Mouse (Mus musculus): Measurements from ENCODE around the gene Dolpp1. TPM values are rescaled to one million over a fixed set of nuclear protein-coding genes. Genes with fewer than 3 reads are reported as not detected.

Dolpp1 gene
- polyA plus RNA-seq, 1 experiment from 2014 or later = 52.0 TPM

GRCm38 (mm10) chr2:30360626-30361025 is 31.4 kb upstream of the Dolpp1 start:
- ATAC-seq (ENCODE audit: low read depth) = no peak
- Histone ChIP-seq H3K4me3 (no peak overlapping the region), H3K9ac (no peak overlapping the region), H3K36me3 (no peaks in the 10 kb centered on the region), H3K27ac (replicated peaks) (no peak overlapping the region), H3K9me3 (no peaks in the 10 kb centered on the region), H3K4me1 (replicated peaks) (peaks cover 53% of the 10 kb centered on the region), H3K27me3 (no peaks in the 10 kb centered on the region), H3K4me2 (no peak overlapping the region)
- 62% methylated on average over 10 of the region's 10 CpGs for WGBS

- Histone ChIP-seq H3K9ac (no peak overlapping the region), H3K4me3 (no peak overlapping the region), H3K27ac (replicated peaks) (no peak overlapping the region), H3K27me3 (no peaks in the 10 kb centered on the region), H3K9me3 (no peaks in the 10 kb centered on the region), H3K36me3 (peaks cover 10% of the 10 kb centered on the region), H3K4me1 (replicated peaks) (peaks cover 41% of the 10 kb centered on the region), H3K4me2 (peak overlapping the region; percentile 60; the same call in 1 of the 2 replicates)
- 74% methylated on average over 5 of the region's 5 CpGs for WGBS
- no peak for ATAC-seq (ENCODE audit: low read depth)
Observed at GRCm38 (mm10) chr2:30362865-30363264, 29.2 kb upstream of the Dolpp1 start.

GRCm38 (mm10) chr2:30363773-30364650 is 28.0 kb upstream of the Dolpp1 start, which contains the start of gene Miga2:
Gene Miga2, plus strand, starts transcription at chr2:30364233.
- Histone ChIP-seq H3K4me2 (peak within 1 kb of the TSS; percentile 98), H3K9ac (peak within 1 kb of the TSS; percentile 89), H3K36me3 (peaks cover 21% of the 10 kb centered on the region), H3K4me1 (replicated peaks) (peaks cover 32% of the 10 kb centered on the region), H3K27ac (replicated peaks) (peak within 1 kb of the TSS; percentile 84), H3K9me3 (no peaks in the 10 kb centered on the region), H3K27me3 (no peaks in the 10 kb centered on the region), H3K4me3 (peak within 1 kb of the TSS; percentile 69)
- ATAC-seq (ENCODE audit: low read depth) = peak; percentile 98
- under 1% methylated on average over 54 of the region's 54 CpGs for WGBS

- no peak overlapping the region for H3K27ac ChIP-seq (replicated peaks)
- no peak for ATAC-seq (ENCODE audit: low read depth)
- H3K4me1 ChIP-seq (replicated peaks) = peaks cover 26% of the 10 kb centered on the region
- H3K4me2 ChIP-seq = peak overlapping the region; percentile 98
- H3K36me3 ChIP-seq = peaks cover 36% of the 10 kb centered on the region
- H3K9ac ChIP-seq = peak overlapping the region; percentile 89
- peak overlapping the region; percentile 69 for H3K4me3 ChIP-seq
- H3K9me3 ChIP-seq = no peaks in the 10 kb centered on the region
- H3K27me3 ChIP-seq = no peaks in the 10 kb centered on the region
- 89% methylated on average over 2 of the region's 2 CpGs for WGBS
Observed at GRCm38 (mm10) chr2:30365281-30366069, 26.6 kb upstream of the Dolpp1 start.

- no peaks in the 10 kb centered on the region for H3K27me3 ChIP-seq
- no peak overlapping the region for H3K9ac ChIP-seq
- H3K27ac ChIP-seq (replicated peaks) = no peak overlapping the region
- no peak overlapping the region for H3K4me2 ChIP-seq
- peaks cover 43% of the 10 kb centered on the region for H3K36me3 ChIP-seq
- peaks cover 26% of the 10 kb centered on the region for H3K4me1 ChIP-seq (replicated peaks)
- 75% methylated on average over 5 of the region's 5 CpGs for WGBS
- no peak overlapping the region for H3K4me3 ChIP-seq
- no peak for ATAC-seq (ENCODE audit: low read depth)
- H3K9me3 ChIP-seq = no peaks in the 10 kb centered on the region
Observed at GRCm38 (mm10) chr2:30366203-30366602, 25.9 kb upstream of the Dolpp1 start.

GRCm38 (mm10) chr2:30371544-30371943 is 20.5 kb upstream of the Dolpp1 start:
- H3K9ac ChIP-seq = no peak overlapping the region
- no peaks in the 10 kb centered on the region for H3K27me3 ChIP-seq
- no peaks in the 10 kb centered on the region for H3K9me3 ChIP-seq
- 97% methylated on average over 8 of the region's 8 CpGs for WGBS
- peaks cover 93% of the 10 kb centered on the region for H3K36me3 ChIP-seq
- H3K4me2 ChIP-seq = no peak overlapping the region
- H3K4me3 ChIP-seq = no peak overlapping the region
- H3K27ac ChIP-seq (replicated peaks) = no peak overlapping the region
- ATAC-seq (ENCODE audit: low read depth) = no peak
- H3K4me1 ChIP-seq (replicated peaks) = peaks cover under 1% of the 10 kb centered on the region; the same call in 1 of the 2 replicates

- Histone ChIP-seq H3K9me3 (no peaks in the 10 kb centered on the region), H3K4me1 (replicated peaks) (no peaks in the 10 kb centered on the region), H3K4me2 (no peak overlapping the region), H3K27me3 (no peaks in the 10 kb centered on the region), H3K36me3 (peaks cover 97% of the 10 kb centered on the region), H3K4me3 (no peak overlapping the region), H3K9ac (no peak overlapping the region), H3K27ac (replicated peaks) (no peak overlapping the region)
- 98% methylated on average over 5 of the region's 5 CpGs for WGBS
- ATAC-seq (ENCODE audit: low read depth) = no peak
Observed at GRCm38 (mm10) chr2:30372726-30373125, 19.3 kb upstream of the Dolpp1 start.

GRCm38 (mm10) chr2:30375893-30376292 is 16.2 kb upstream of the Dolpp1 start:
- Histone ChIP-seq H3K27ac (replicated peaks) (no peak overlapping the region), H3K9me3 (no peaks in the 10 kb centered on the region), H3K4me2 (no peak overlapping the region), H3K9ac (no peak overlapping the region), H3K4me3 (no peak overlapping the region), H3K36me3 (peaks cover 93% of the 10 kb centered on the region), H3K27me3 (no peaks in the 10 kb centered on the region), H3K4me1 (replicated peaks) (no peaks in the 10 kb centered on the region)
- no peak for ATAC-seq (ENCODE audit: low read depth)
- 97% methylated on average over 10 of the region's 10 CpGs for WGBS

- Histone ChIP-seq H3K9me3 (no peaks in the 10 kb centered on the region), H3K27ac (replicated peaks) (no peak overlapping the region), H3K27me3 (no peaks in the 10 kb centered on the region), H3K4me1 (replicated peaks) (no peaks in the 10 kb centered on the region), H3K9ac (no peak overlapping the region), H3K4me2 (no peak overlapping the region), H3K36me3 (peaks cover 93% of the 10 kb centered on the region), H3K4me3 (no peak overlapping the region)
- ATAC-seq (ENCODE audit: low read depth) = no peak
- WGBS = 83% methylated on average over 5 of the region's 5 CpGs
Observed at GRCm38 (mm10) chr2:30377721-30378120, 14.3 kb upstream of the Dolpp1 start.

GRCm38 (mm10) chr2:30379307-30379706 is 12.7 kb upstream of the Dolpp1 start:
- Histone ChIP-seq H3K4me1 (replicated peaks) (no peaks in the 10 kb centered on the region), H3K27ac (replicated peaks) (no peak overlapping the region), H3K4me3 (no peak overlapping the region), H3K9me3 (no peaks in the 10 kb centered on the region), H3K4me2 (no peak overlapping the region), H3K36me3 (peaks cover 93% of the 10 kb centered on the region), H3K27me3 (no peaks in the 10 kb centered on the region), H3K9ac (no peak overlapping the region)
- ATAC-seq (ENCODE audit: low read depth) = no peak
- 89% methylated on average over 7 of the region's 7 CpGs for WGBS

GRCm38 (mm10) chr2:30380564-30381376 is 11.3 kb upstream of the Dolpp1 start:
- WGBS = 91% methylated on average over 10 of the region's 10 CpGs
- Histone ChIP-seq H3K27ac (replicated peaks) (no peak overlapping the region), H3K4me2 (no peak overlapping the region), H3K4me3 (no peak overlapping the region), H3K9ac (no peak overlapping the region), H3K27me3 (no peaks in the 10 kb centered on the region), H3K4me1 (replicated peaks) (no peaks in the 10 kb centered on the region), H3K36me3 (peaks cover 96% of the 10 kb centered on the region), H3K9me3 (no peaks in the 10 kb centered on the region)
- no peak for ATAC-seq (ENCODE audit: low read depth)
